Mouse (Mus musculus): ENCODE measurements around the gene Dennd2c. TPM values are rescaled to one million over a fixed set of nuclear protein-coding genes. Genes with fewer than 3 reads are reported as not detected.

Gene Dennd2c
- polyA plus RNA-seq, 1 experiment from 2014 or later: 3.7 TPM

DNA sequence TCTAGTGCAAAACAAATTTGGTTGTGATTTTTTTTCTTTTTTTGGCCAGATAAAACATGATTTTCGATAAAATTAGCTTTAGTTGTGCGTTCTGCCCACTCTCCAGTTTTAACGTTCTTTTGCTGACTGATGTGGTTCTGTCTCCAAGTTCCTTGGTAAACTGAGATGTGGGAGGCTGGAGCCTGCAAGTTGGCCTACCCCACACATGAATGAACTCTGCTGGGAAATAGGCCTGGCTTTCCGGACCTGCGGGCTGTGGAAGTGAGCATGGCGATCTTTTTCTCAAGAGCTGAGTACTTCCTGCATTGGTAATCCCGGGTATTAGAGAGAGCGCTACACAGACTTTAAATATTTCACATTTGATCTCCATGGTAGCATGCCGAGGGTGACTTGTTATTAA is 26.5 kb upstream of the Dennd2c start:
- Histone ChIP-seq H3K36me3 (ENCODE audit: control insufficient read depth, insufficient read depth, low read length) (no peaks in the 10 kb centered on the region), H3K4me1 (ENCODE audit: control insufficient read depth, insufficient read depth, low read length) (no peaks in the 10 kb centered on the region), H3K4me2 (ENCODE audit: low read depth, severe bottlenecking) (no peak overlapping the region), H3K9me3 (ENCODE audit: control insufficient read depth, low read length) (no peaks in the 10 kb centered on the region), H3K27ac (replicated peaks; ENCODE audit: low read depth, low read length) (no peak overlapping the region), H3K9ac (ENCODE audit: low read length) (no peak overlapping the region), H3K27me3 (ENCODE audit: control insufficient read depth, insufficient read depth, low read length) (no peaks in the 10 kb centered on the region), H3K4me3 (ENCODE audit: low read depth, low read length) (no peak overlapping the region)
- ATAC-seq (ENCODE audit: insufficient number of reproducible peaks, low FRiP score, low TSS enrichment, low read depth) (no peak), DNase-seq (ENCODE audit: low spot score) (no peak)
- WGBS: 85% methylated on average over 9 of the region's 9 CpGs

- 92% methylated on average over 9 of the region's 9 CpGs for WGBS
- Histone ChIP-seq H3K4me3 (ENCODE audit: low read depth, low read length) (no peak overlapping the region), H3K27me3 (ENCODE audit: control insufficient read depth, insufficient read depth, low read length) (no peaks in the 10 kb centered on the region), H3K36me3 (ENCODE audit: control insufficient read depth, insufficient read depth, low read length) (no peaks in the 10 kb centered on the region), H3K4me2 (ENCODE audit: low read depth, severe bottlenecking) (no peak overlapping the region), H3K27ac (replicated peaks; ENCODE audit: low read depth, low read length) (no peak overlapping the region), H3K4me1 (ENCODE audit: control insufficient read depth, insufficient read depth, low read length) (no peaks in the 10 kb centered on the region), H3K9me3 (ENCODE audit: control insufficient read depth, low read length) (no peaks in the 10 kb centered on the region), H3K9ac (ENCODE audit: low read length) (no peak overlapping the region)
- no peak for ATAC-seq (ENCODE audit: insufficient number of reproducible peaks, low FRiP score, low TSS enrichment, low read depth)
- DNase-seq (ENCODE audit: low spot score): no peak
Observed at GRCm38 (mm10) chr3:103076476-103076875, 25.9 kb upstream of the Dennd2c start.

- Histone ChIP-seq H3K27me3 (ENCODE audit: control insufficient read depth, insufficient read depth, low read length) (no peaks in the 10 kb centered on the region), H3K36me3 (ENCODE audit: control insufficient read depth, insufficient read depth, low read length) (no peaks in the 10 kb centered on the region), H3K4me1 (ENCODE audit: control insufficient read depth, insufficient read depth, low read length) (no peaks in the 10 kb centered on the region), H3K4me3 (ENCODE audit: low read depth, low read length) (no peak overlapping the region), H3K9ac (ENCODE audit: low read length) (no peak overlapping the region), H3K4me2 (ENCODE audit: low read depth, severe bottlenecking) (no peak overlapping the region), H3K9me3 (ENCODE audit: control insufficient read depth, low read length) (no peaks in the 10 kb centered on the region), H3K27ac (replicated peaks; ENCODE audit: low read depth, low read length) (no peak overlapping the region)
- WGBS: 86% methylated on average over 8 of the region's 9 CpGs
- DNase-seq (ENCODE audit: low spot score) (no peak), ATAC-seq (ENCODE audit: insufficient number of reproducible peaks, low FRiP score, low TSS enrichment, low read depth) (no peak)
Observed at GRCm38 (mm10) chr3:103079301-103079700, 23.1 kb upstream of the Dennd2c start.

- no peak overlapping the region for H3K27ac ChIP-seq (replicated peaks; ENCODE audit: low read depth, low read length)
- H3K4me2 ChIP-seq (ENCODE audit: low read depth, severe bottlenecking): no peak overlapping the region
- H3K27me3 ChIP-seq (ENCODE audit: control insufficient read depth, insufficient read depth, low read length): no peaks in the 10 kb centered on the region
- no peaks in the 10 kb centered on the region for H3K36me3 ChIP-seq (ENCODE audit: control insufficient read depth, insufficient read depth, low read length)
- WGBS: 89% methylated on average over 11 of the region's 11 CpGs
- no peak overlapping the region for H3K4me3 ChIP-seq (ENCODE audit: low read depth, low read length)
- ATAC-seq (ENCODE audit: insufficient number of reproducible peaks, low FRiP score, low TSS enrichment, low read depth) (no peak), DNase-seq (ENCODE audit: low spot score) (no peak)
- H3K4me1 ChIP-seq (ENCODE audit: control insufficient read depth, insufficient read depth, low read length): no peaks in the 10 kb centered on the region
- no peaks in the 10 kb centered on the region for H3K9me3 ChIP-seq (ENCODE audit: control insufficient read depth, low read length)
- H3K9ac ChIP-seq (ENCODE audit: low read length): no peak overlapping the region
Observed at GRCm38 (mm10) chr3:103081051-103081450, 21.4 kb upstream of the Dennd2c start.

DNA sequence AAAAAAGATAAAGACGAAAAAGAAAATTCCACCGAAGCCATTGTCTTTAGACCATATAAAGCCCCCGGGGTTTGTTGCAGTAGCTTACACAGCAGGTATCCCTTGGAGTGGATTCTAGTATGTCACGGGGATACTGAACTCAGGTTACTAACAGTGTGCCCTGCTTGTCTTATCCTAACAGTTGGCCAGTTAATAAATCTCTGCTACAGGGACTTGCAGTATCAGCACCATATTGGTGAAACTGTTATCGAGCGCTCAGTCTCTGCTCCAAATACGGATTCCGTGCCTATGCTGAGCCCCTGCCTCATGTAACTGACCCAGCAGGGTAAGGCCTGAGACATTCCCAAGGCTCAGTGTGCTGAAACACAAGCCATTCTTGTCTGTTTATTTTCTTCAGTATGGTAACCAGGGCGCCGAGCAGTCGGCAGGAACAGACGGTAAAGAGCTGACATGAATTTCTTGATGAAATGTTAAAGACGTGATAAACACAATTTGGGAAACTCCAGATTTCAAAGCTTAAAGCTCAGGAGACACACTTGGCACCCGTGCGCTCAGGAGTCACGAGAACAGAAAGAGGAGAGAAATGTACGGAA is 20.4 kb upstream of the Dennd2c start:
- no peaks in the 10 kb centered on the region for H3K9me3 ChIP-seq (ENCODE audit: control insufficient read depth, low read length)
- no peak for ATAC-seq (ENCODE audit: insufficient number of reproducible peaks, low FRiP score, low TSS enrichment, low read depth)

DNA sequence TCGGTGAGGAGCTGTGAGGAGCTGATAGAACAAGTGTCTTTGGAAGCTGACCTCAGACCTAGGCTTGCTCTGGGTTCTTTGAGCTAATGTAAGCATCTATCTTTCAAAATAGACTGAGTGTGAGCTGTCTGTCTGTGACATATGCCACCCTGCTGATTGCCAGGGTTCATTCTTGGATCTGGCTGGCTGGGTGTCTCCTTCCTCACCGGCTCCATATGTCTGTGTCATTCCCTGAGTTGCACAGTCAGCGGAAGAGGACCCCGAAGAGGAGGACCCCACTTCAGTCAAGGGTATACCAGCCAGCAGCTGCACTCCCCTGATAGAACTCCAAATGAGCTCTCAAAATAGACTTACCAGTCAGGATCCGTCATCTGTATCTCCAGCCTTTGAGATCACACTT is 19.6 kb upstream of the Dennd2c start:
- WGBS: 89% methylated on average over 5 of the region's 5 CpGs
- Histone ChIP-seq H3K4me1 (ENCODE audit: control insufficient read depth, insufficient read depth, low read length) (no peaks in the 10 kb centered on the region), H3K27me3 (ENCODE audit: control insufficient read depth, insufficient read depth, low read length) (no peaks in the 10 kb centered on the region), H3K36me3 (ENCODE audit: control insufficient read depth, insufficient read depth, low read length) (no peaks in the 10 kb centered on the region), H3K4me3 (ENCODE audit: low read depth, low read length) (no peak overlapping the region), H3K27ac (replicated peaks; ENCODE audit: low read depth, low read length) (no peak overlapping the region), H3K9ac (ENCODE audit: low read length) (no peak overlapping the region), H3K9me3 (ENCODE audit: control insufficient read depth, low read length) (no peaks in the 10 kb centered on the region), H3K4me2 (ENCODE audit: low read depth, severe bottlenecking) (no peak overlapping the region)
- ATAC-seq (ENCODE audit: insufficient number of reproducible peaks, low FRiP score, low TSS enrichment, low read depth): no peak
- DNase-seq (ENCODE audit: low spot score): no peak

More for the DNA sequence above, 20.4 kb upstream of the Dennd2c start:
- H3K4me2 ChIP-seq (ENCODE audit: low read depth, severe bottlenecking): no peak overlapping the region
- WGBS: 87% methylated on average over 17 of the region's 17 CpGs
- H3K27ac ChIP-seq (replicated peaks; ENCODE audit: low read depth, low read length): no peak overlapping the region
- H3K4me1 ChIP-seq (ENCODE audit: control insufficient read depth, insufficient read depth, low read length): no peaks in the 10 kb centered on the region
- no peaks in the 10 kb centered on the region for H3K36me3 ChIP-seq (ENCODE audit: control insufficient read depth, insufficient read depth, low read length)
- no peaks in the 10 kb centered on the region for H3K27me3 ChIP-seq (ENCODE audit: control insufficient read depth, insufficient read depth, low read length)
- no peak overlapping the region for H3K9ac ChIP-seq (ENCODE audit: low read length)
- H3K4me3 ChIP-seq (ENCODE audit: low read depth, low read length): no peak overlapping the region
- no peak for DNase-seq (ENCODE audit: low spot score)

DNA sequence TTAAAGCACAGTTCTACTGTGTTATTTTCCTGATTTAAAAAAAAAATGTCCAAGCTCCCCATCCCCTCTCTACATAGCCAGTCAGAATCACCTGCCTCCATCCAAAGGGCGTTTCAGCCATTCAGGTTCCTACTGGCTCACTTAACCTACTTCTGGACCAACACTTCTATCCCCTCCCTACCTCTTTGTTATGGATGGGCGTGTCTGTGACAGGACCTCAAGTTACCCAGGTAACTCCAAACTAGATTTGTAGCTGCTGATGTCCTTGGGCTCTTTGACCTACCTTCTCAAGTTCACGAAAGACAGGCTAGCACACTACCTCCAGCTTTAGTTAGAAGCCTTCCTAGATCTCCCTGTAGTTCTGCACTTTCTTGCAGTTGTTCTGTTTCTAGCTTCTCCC is 16.4 kb upstream of the Dennd2c start:
- ATAC-seq (ENCODE audit: insufficient number of reproducible peaks, low FRiP score, low TSS enrichment, low read depth): no peak
- H3K27ac ChIP-seq (replicated peaks; ENCODE audit: low read depth, low read length): no peak overlapping the region
- no peaks in the 10 kb centered on the region for H3K27me3 ChIP-seq (ENCODE audit: control insufficient read depth, insufficient read depth, low read length)
- H3K9ac ChIP-seq (ENCODE audit: low read length): no peak overlapping the region
- H3K9me3 ChIP-seq (ENCODE audit: control insufficient read depth, low read length): no peaks in the 10 kb centered on the region
- no peaks in the 10 kb centered on the region for H3K4me1 ChIP-seq (ENCODE audit: control insufficient read depth, insufficient read depth, low read length)
- H3K36me3 ChIP-seq (ENCODE audit: control insufficient read depth, insufficient read depth, low read length): no peaks in the 10 kb centered on the region
- DNase-seq (ENCODE audit: low spot score): no peak
- no peak overlapping the region for H3K4me3 ChIP-seq (ENCODE audit: low read depth, low read length)
- no peak overlapping the region for H3K4me2 ChIP-seq (ENCODE audit: low read depth, severe bottlenecking)
- WGBS: 80% methylated on average over 3 of the region's 3 CpGs

DNA sequence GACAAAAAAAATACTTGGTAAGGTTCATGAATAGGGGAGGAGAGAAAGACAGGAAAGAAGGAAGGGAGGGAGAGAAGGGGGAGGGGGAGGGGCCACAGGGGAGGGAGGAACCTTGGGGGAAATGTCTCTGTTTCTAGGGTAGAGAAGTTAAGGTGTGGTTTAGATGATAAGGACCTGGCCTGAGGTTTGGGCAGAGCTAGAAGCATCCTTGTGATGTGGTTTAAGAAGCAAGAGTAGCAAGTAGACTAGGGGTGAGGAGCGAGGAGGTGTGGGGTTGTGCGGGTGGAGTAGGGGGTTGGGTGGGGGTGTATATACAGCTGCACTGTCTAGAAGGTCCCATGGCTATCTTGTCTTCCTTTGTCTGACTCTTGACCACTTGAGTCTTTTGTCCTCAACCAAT is 10.7 kb upstream of the Dennd2c start:
- H3K27ac ChIP-seq (replicated peaks; ENCODE audit: low read depth, low read length): no peak overlapping the region
- ATAC-seq (ENCODE audit: insufficient number of reproducible peaks, low FRiP score, low TSS enrichment, low read depth) (no peak), DNase-seq (ENCODE audit: low spot score) (no peak)
- H3K36me3 ChIP-seq (ENCODE audit: control insufficient read depth, insufficient read depth, low read length): no peaks in the 10 kb centered on the region
- 79% methylated on average over 2 of the region's 2 CpGs for WGBS
- no peak overlapping the region for H3K4me2 ChIP-seq (ENCODE audit: low read depth, severe bottlenecking)
- H3K4me1 ChIP-seq (ENCODE audit: control insufficient read depth, insufficient read depth, low read length): no peaks in the 10 kb centered on the region
- H3K9ac ChIP-seq (ENCODE audit: low read length): no peak overlapping the region
- no peak overlapping the region for H3K4me3 ChIP-seq (ENCODE audit: low read depth, low read length)
- H3K27me3 ChIP-seq (ENCODE audit: control insufficient read depth, insufficient read depth, low read length): no peaks in the 10 kb centered on the region
- no peaks in the 10 kb centered on the region for H3K9me3 ChIP-seq (ENCODE audit: control insufficient read depth, low read length)

DNA sequence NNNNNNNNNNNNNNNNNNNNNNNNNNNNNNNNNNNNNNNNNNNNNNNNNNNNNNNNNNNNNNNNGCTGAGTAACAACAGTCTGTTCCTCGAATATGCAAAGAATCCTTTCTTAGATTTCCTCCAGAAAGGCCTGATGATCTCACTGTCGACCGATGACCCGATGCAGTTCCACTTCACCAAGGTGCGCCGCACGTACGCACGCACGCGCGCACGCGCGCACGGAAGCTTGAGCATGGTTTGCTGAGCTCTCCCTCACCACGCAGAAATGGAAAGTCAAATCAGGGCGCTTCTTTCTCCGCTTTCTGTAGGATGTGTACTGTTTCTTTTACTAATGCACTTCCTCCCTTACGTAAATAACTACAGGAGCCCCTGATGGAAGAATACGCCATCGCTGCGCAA is 3.7 kb upstream of the Dennd2c start:
- peaks cover 3% of the 10 kb centered on the region; the same call in 1 of the 2 replicates for H3K4me1 ChIP-seq (ENCODE audit: control insufficient read depth, insufficient read depth, low read length)
- no peaks in the 10 kb centered on the region for H3K36me3 ChIP-seq (ENCODE audit: control insufficient read depth, insufficient read depth, low read length)
- H3K9ac ChIP-seq (ENCODE audit: low read length): no peak overlapping the region
- H3K9me3 ChIP-seq (ENCODE audit: control insufficient read depth, low read length): no peaks in the 10 kb centered on the region
- ATAC-seq (ENCODE audit: insufficient number of reproducible peaks, low FRiP score, low TSS enrichment, low read depth) (no peak), DNase-seq (ENCODE audit: low spot score) (no peak)
- no peak overlapping the region for H3K27ac ChIP-seq (replicated peaks; ENCODE audit: low read depth, low read length)
- 79% methylated on average over 23 of the region's 23 CpGs for WGBS
- no peak overlapping the region for H3K4me2 ChIP-seq (ENCODE audit: low read depth, severe bottlenecking)
- no peaks in the 10 kb centered on the region for H3K27me3 ChIP-seq (ENCODE audit: control insufficient read depth, insufficient read depth, low read length)
- H3K4me3 ChIP-seq (ENCODE audit: low read depth, low read length): no peak overlapping the region

Measured in limb, embryonic 11.5 days (tissue).